Mouse (Mus musculus) liver, embryonic 14.5 days (tissue): Measurements from ENCODE around the gene Abracl.

Experiments used
- CTCF ChIP-seq: IDR thresholded peaks from 2 replicates; pipeline ENCODE4 v1.5.1; 2016; ENCODE audit warnings: antibody characterized with exemption, low read depth, control low read depth
- EP300 ChIP-seq: IDR thresholded peaks from 2 replicates; pipeline ENCODE4 v1.6.1; 2016; ENCODE audit warnings: antibody characterized with exemption, low read depth

- TF ChIP-seq CTCF (no peak), EP300 (no peak)
Measured at GRCm38 (mm10) chr10:18058681-18059338, 35.7 kb upstream of the Abracl start.
